Mouse (Mus musculus): Measurements from ENCODE around the gene Il19. TPM values are rescaled to one million over a fixed set of nuclear protein-coding genes. Genes with fewer than 3 reads are reported as not detected.

Gene Il19
- polyA plus RNA-seq, 1 experiment from 2014 or later, result not detected

- H3K4me1 ChIP-seq (ENCODE audit: control insufficient read depth, insufficient read depth, low read length), result no peaks in the 10 kb centered on the region
- WGBS (ENCODE audit: insufficient replicate concordance), result 82% methylated on average over 7 of the region's 7 CpGs
- H3K9me3 ChIP-seq (replicated peaks; ENCODE audit: control insufficient read depth, low read length), result no peaks in the 10 kb centered on the region
- no peak overlapping the region for H3K9ac ChIP-seq (ENCODE audit: low read depth, low read length)
- H3K36me3 ChIP-seq (ENCODE audit: control insufficient read depth, insufficient read depth, low read length), result no peaks in the 10 kb centered on the region
- H3K4me2 ChIP-seq, result no peak overlapping the region
- H3K27ac ChIP-seq (ENCODE audit: low read depth, low read length), result no peak overlapping the region
- H3K27me3 ChIP-seq (ENCODE audit: control insufficient read depth, insufficient read depth, low read length), result no peaks in the 10 kb centered on the region
- no peak overlapping the region for H3K4me3 ChIP-seq (ENCODE audit: low read depth, low read length)
- no peak for ATAC-seq (replicated peaks; ENCODE audit: insufficient number of reproducible peaks, low FRiP score, low TSS enrichment)
Observed at GRCm38 (mm10) chr1:130938192-130938591, 1.7 kb downstream of the Il19 start.

GRCm38 (mm10) chr1:130937170-130937569 is 2.7 kb downstream of the Il19 start:
- Histone ChIP-seq H3K4me1 (ENCODE audit: control insufficient read depth, insufficient read depth, low read length) (no peaks in the 10 kb centered on the region), H3K4me2 (no peak overlapping the region), H3K27me3 (ENCODE audit: control insufficient read depth, insufficient read depth, low read length) (no peaks in the 10 kb centered on the region), H3K9ac (ENCODE audit: low read depth, low read length) (no peak overlapping the region), H3K36me3 (ENCODE audit: control insufficient read depth, insufficient read depth, low read length) (no peaks in the 10 kb centered on the region), H3K27ac (ENCODE audit: low read depth, low read length) (no peak overlapping the region), H3K9me3 (replicated peaks; ENCODE audit: control insufficient read depth, low read length) (no peaks in the 10 kb centered on the region), H3K4me3 (ENCODE audit: low read depth, low read length) (no peak overlapping the region)
- 84% methylated on average over 4 of the region's 4 CpGs for WGBS (ENCODE audit: insufficient replicate concordance)
- ATAC-seq (replicated peaks; ENCODE audit: insufficient number of reproducible peaks, low FRiP score, low TSS enrichment), result no peak

GRCm38 (mm10) chr1:130936351-130936750 is 3.6 kb downstream of the Il19 start:
- no peaks in the 10 kb centered on the region for H3K27me3 ChIP-seq (ENCODE audit: control insufficient read depth, insufficient read depth, low read length)
- no peak overlapping the region for H3K4me2 ChIP-seq
- 57% methylated on average over 6 of the region's 6 CpGs for WGBS (ENCODE audit: insufficient replicate concordance)
- no peak overlapping the region for H3K4me3 ChIP-seq (ENCODE audit: low read depth, low read length)
- ATAC-seq (replicated peaks; ENCODE audit: insufficient number of reproducible peaks, low FRiP score, low TSS enrichment), result no peak
- H3K27ac ChIP-seq (ENCODE audit: low read depth, low read length), result no peak overlapping the region
- H3K4me1 ChIP-seq (ENCODE audit: control insufficient read depth, insufficient read depth, low read length), result no peaks in the 10 kb centered on the region
- no peaks in the 10 kb centered on the region for H3K9me3 ChIP-seq (replicated peaks; ENCODE audit: control insufficient read depth, low read length)
- no peak overlapping the region for H3K9ac ChIP-seq (ENCODE audit: low read depth, low read length)
- no peaks in the 10 kb centered on the region for H3K36me3 ChIP-seq (ENCODE audit: control insufficient read depth, insufficient read depth, low read length)

GRCm38 (mm10) chr1:130926484-130926883 is 13.4 kb downstream of the Il19 start:
- Histone ChIP-seq H3K27ac (ENCODE audit: low read depth, low read length) (no peak overlapping the region), H3K4me2 (no peak overlapping the region), H3K4me3 (ENCODE audit: low read depth, low read length) (no peak overlapping the region), H3K9ac (ENCODE audit: low read depth, low read length) (no peak overlapping the region), H3K36me3 (ENCODE audit: control insufficient read depth, insufficient read depth, low read length) (no peaks in the 10 kb centered on the region), H3K9me3 (replicated peaks; ENCODE audit: control insufficient read depth, low read length) (no peaks in the 10 kb centered on the region), H3K27me3 (ENCODE audit: control insufficient read depth, insufficient read depth, low read length) (no peaks in the 10 kb centered on the region), H3K4me1 (ENCODE audit: control insufficient read depth, insufficient read depth, low read length) (no peaks in the 10 kb centered on the region)
- ATAC-seq (replicated peaks; ENCODE audit: insufficient number of reproducible peaks, low FRiP score, low TSS enrichment), result no peak

GRCm38 (mm10) chr1:130918323-130918980 is 21.5 kb downstream of the Il19 start:
- no peak overlapping the region for H3K4me3 ChIP-seq (ENCODE audit: low read depth, low read length)
- no peaks in the 10 kb centered on the region for H3K4me1 ChIP-seq (ENCODE audit: control insufficient read depth, insufficient read depth, low read length)
- H3K9ac ChIP-seq (ENCODE audit: low read depth, low read length), result no peak overlapping the region
- ATAC-seq (replicated peaks; ENCODE audit: insufficient number of reproducible peaks, low FRiP score, low TSS enrichment), result no peak; the same call in 1 of the 2 replicates
- no peak overlapping the region for H3K4me2 ChIP-seq
- H3K27me3 ChIP-seq (ENCODE audit: control insufficient read depth, insufficient read depth, low read length), result no peaks in the 10 kb centered on the region
- no peak overlapping the region for H3K27ac ChIP-seq (ENCODE audit: low read depth, low read length)
- H3K36me3 ChIP-seq (ENCODE audit: control insufficient read depth, insufficient read depth, low read length), result no peaks in the 10 kb centered on the region
- no peaks in the 10 kb centered on the region for H3K9me3 ChIP-seq (replicated peaks; ENCODE audit: control insufficient read depth, low read length)
- 7% methylated on average over 1 of the region's 1 CpGs for WGBS (ENCODE audit: insufficient replicate concordance)

GRCm38 (mm10) chr1:130911401-130912010 is 28.4 kb downstream of the Il19 start, which contains the start of gene Il20:
Il20 (minus strand) TSS chr1:130911451.
- no peak within 1 kb of the TSS for H3K4me3 ChIP-seq (ENCODE audit: low read depth, low read length)
- H3K4me1 ChIP-seq (ENCODE audit: control insufficient read depth, insufficient read depth, low read length), result no peaks in the 10 kb centered on the region
- no peak within 1 kb of the TSS for H3K9ac ChIP-seq (ENCODE audit: low read depth, low read length)
- H3K9me3 ChIP-seq (replicated peaks; ENCODE audit: control insufficient read depth, low read length), result no peaks in the 10 kb centered on the region
- H3K27ac ChIP-seq (ENCODE audit: low read depth, low read length), result no peak within 1 kb of the TSS
- no peaks in the 10 kb centered on the region for H3K27me3 ChIP-seq (ENCODE audit: control insufficient read depth, insufficient read depth, low read length)
- no peak for ATAC-seq (replicated peaks; ENCODE audit: insufficient number of reproducible peaks, low FRiP score, low TSS enrichment)
- H3K36me3 ChIP-seq (ENCODE audit: control insufficient read depth, insufficient read depth, low read length), result no peaks in the 10 kb centered on the region
- 80% methylated on average over 12 of the region's 12 CpGs for WGBS (ENCODE audit: insufficient replicate concordance)
- H3K4me2 ChIP-seq, result no peak within 1 kb of the TSS

GRCm38 (mm10) chr1:130902505-130902904 is 37.4 kb downstream of the Il19 start:
- WGBS (ENCODE audit: insufficient replicate concordance), result 65% methylated on average over 7 of the region's 7 CpGs
- Histone ChIP-seq H3K27ac (ENCODE audit: low read depth, low read length) (no peak overlapping the region), H3K36me3 (ENCODE audit: control insufficient read depth, insufficient read depth, low read length) (no peaks in the 10 kb centered on the region), H3K4me1 (ENCODE audit: control insufficient read depth, insufficient read depth, low read length) (no peaks in the 10 kb centered on the region), H3K27me3 (ENCODE audit: control insufficient read depth, insufficient read depth, low read length) (no peaks in the 10 kb centered on the region), H3K4me2 (no peak overlapping the region), H3K9ac (ENCODE audit: low read depth, low read length) (no peak overlapping the region), H3K4me3 (ENCODE audit: low read depth, low read length) (no peak overlapping the region), H3K9me3 (replicated peaks; ENCODE audit: control insufficient read depth, low read length) (no peaks in the 10 kb centered on the region)
- no peak for ATAC-seq (replicated peaks; ENCODE audit: insufficient number of reproducible peaks, low FRiP score, low TSS enrichment)

GRCm38 (mm10) chr1:130894468-130894867 is 45.4 kb downstream of the Il19 start:
- Histone ChIP-seq H3K9me3 (replicated peaks; ENCODE audit: control insufficient read depth, low read length) (no peaks in the 10 kb centered on the region), H3K4me1 (ENCODE audit: control insufficient read depth, insufficient read depth, low read length) (no peaks in the 10 kb centered on the region), H3K27ac (ENCODE audit: low read depth, low read length) (no peak overlapping the region), H3K4me2 (no peak overlapping the region), H3K36me3 (ENCODE audit: control insufficient read depth, insufficient read depth, low read length) (no peaks in the 10 kb centered on the region), H3K27me3 (ENCODE audit: control insufficient read depth, insufficient read depth, low read length) (no peaks in the 10 kb centered on the region), H3K4me3 (ENCODE audit: low read depth, low read length) (no peak overlapping the region), H3K9ac (ENCODE audit: low read depth, low read length) (no peak overlapping the region)
- ATAC-seq (replicated peaks; ENCODE audit: insufficient number of reproducible peaks, low FRiP score, low TSS enrichment), result no peak
- 43% methylated on average over 6 of the region's 6 CpGs for WGBS (ENCODE audit: insufficient replicate concordance)
